Mouse (Mus musculus) hindbrain, embryonic 15.5 days (tissue): ENCODE measurements around the gene Aars. TPM values are rescaled to one million over a fixed set of nuclear protein-coding genes. Genes with fewer than 3 reads are reported as not detected.
"Not testable (repeated sequence)": the region's sequence is repeated elsewhere in the genome, so short reads cannot be mapped to it uniquely, and the experiment has no call there.

Source experiments
- ATAC-seq: fragments of 200-750 bp; cut with Nextera tagmentation; 2 replicates; pipeline ENCODE4 v1.8.0; 2017; ENCODE audit warnings: low read depth, moderate number of reproducible peaks, moderate TSS enrichment; ENCODE audit not compliant: low FRiP score
- H3K27ac ChIP-seq: fragments of 300-500 bp; sonication (generic); replicated peaks from 2 replicates; pipeline ENCODE4 v1.5.1; 2015; ENCODE audit warnings: mild to moderate bottlenecking, inconsistent platforms
- H3K27me3 ChIP-seq: fragments of 300-500 bp; sonication (generic); 2 replicates; pipeline ENCODE4 v1.6.1; 2015; ENCODE audit warnings: control low read depth, inconsistent platforms
- H3K36me3 ChIP-seq: fragments of 300-500 bp; sonication (generic); 2 replicates; pipeline ENCODE4 v1.6.1; 2015; ENCODE audit warnings: control low read depth, inconsistent platforms
- H3K4me1 ChIP-seq: fragments of 300-500 bp; sonication (generic); replicated peaks from 2 replicates; pipeline ENCODE4 v1.6.1; 2015; ENCODE audit warnings: control low read depth, inconsistent platforms
- H3K4me2 ChIP-seq: fragments of 300-500 bp; sonication (generic); 2 replicates; pipeline ENCODE4 v1.6.1; 2015; ENCODE audit warnings: moderate library complexity, mild to moderate bottlenecking, inconsistent platforms
- H3K4me3 ChIP-seq: fragments of 300-500 bp; sonication (generic); 2 replicates; pipeline ENCODE4 v1.5.1; 2015; ENCODE audit warnings: mild to moderate bottlenecking, inconsistent platforms
- H3K9ac ChIP-seq: fragments of 300-500 bp; sonication (generic); 2 replicates; pipeline ENCODE4 v1.6.1; 2015; ENCODE audit warnings: inconsistent platforms
- H3K9me3 ChIP-seq: fragments of 300-500 bp; sonication (generic); 2 replicates; pipeline ENCODE4 v1.6.1; 2016; ENCODE audit warnings: control low read depth, inconsistent platforms
- WGBS: fragments of 180-500 bp; shearing (Covaris S2); methylation state at CpG from one replicate; pipeline ENCODE4 v1.1.7; 2015; 5-methylcytosine and 5-hydroxymethylcytosine counted together
- polyA plus RNA-seq: library from polyadenylated mRNA; unstranded; fragments of >200 nt; fragmentation: Nextera tagmentation; extraction: Ambion mirVana; gene quantifications from 2 replicates; pipeline ENCODE4 v1.2.1, GENCODE M21; 2015

Gene Aars
- 86.5 and 88.3 TPM in 2 replicates for polyA plus RNA-seq

DNA sequence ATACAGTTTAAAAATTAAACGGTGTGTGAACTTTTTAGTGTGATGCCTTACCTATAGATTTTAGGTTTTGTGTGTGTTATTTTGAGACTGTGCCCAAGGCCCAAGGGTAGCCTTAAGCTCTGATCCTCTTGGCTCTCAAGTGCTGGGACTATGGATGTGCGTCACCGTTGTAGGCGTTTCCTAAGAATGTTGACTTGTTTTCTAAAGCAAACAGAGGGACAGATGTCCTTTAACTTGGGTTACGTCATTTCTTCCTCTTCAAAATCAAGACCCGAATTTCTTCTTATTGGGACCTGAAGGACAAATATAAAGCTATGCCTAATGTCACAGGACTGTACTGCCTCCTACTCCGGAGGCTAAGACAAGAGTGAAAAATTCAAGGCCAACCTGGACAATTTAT, at the start of gene Aars:
Gene Aars, plus strand, starts transcription at position 229 of the 400 bp plus-strand sequence.
- ATAC-seq = no peak
- peak within 1 kb of the TSS; percentile 83 for H3K4me3 ChIP-seq
- H3K4me2 ChIP-seq = peak within 1 kb of the TSS; percentile 73
- H3K27me3 ChIP-seq = peaks cover 7% of the 10 kb centered on the region; the same call in 1 of the 2 replicates
- H3K9ac ChIP-seq = peak within 1 kb of the TSS; percentile 87
- H3K27ac ChIP-seq = peak within 1 kb of the TSS; percentile 86
- H3K36me3 ChIP-seq = peaks cover 14% of the 10 kb centered on the region
- H3K4me1 ChIP-seq = peaks cover 22% of the 10 kb centered on the region
- WGBS = 96% methylated on average over 7 of the region's 7 CpGs
- H3K9me3 ChIP-seq = no peaks in the 10 kb centered on the region

DNA sequence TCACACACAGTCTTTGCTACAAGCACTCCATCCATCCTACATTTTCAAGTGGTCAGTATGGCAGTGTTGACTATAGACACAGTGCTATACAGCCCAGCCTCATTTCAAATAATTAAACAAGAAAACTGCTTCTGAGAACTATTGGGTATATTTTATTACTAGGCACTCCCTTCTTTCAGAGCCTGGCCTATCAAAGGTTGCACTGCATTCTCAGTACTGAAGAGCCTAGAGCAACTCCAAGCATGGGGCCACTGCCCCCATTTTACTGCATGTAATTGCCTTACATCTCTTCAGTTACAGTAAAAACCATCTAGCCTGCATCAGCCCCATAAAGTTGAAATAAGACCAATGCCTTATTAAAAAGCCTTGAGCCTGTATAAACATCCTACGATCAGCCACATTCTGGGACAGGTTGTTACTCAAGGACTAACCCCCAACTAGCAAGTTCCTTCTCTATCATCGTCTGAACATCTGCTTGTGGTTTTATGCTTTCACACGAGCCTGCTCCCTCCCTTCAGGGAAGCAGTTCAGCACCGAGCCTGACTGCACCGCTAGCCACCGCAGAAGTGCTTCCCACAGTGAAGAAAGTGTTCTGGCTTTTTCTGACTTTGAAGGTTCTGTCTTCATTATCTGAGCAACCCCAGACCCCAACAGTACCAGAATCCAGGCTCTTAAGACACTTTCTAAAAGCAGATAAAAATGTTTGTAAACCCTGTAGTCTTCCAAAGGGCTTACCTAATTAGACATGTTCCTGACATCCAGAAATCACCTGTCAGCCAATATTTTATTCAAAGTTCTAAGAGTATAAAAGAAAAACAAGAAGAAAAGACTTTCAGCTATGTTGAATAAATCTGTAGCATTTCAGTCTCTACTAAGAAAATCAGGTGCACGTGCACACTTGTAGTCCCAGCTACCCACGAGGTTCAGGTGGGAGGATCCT, 44.9 kb upstream of the Aars start:
- Histone ChIP-seq H3K27me3 (no peaks in the 10 kb centered on the region), H3K9me3 (no peaks in the 10 kb centered on the region), H3K9ac (no peak overlapping the region), H3K27ac (no peak overlapping the region), H3K36me3 (peaks cover 75% of the 10 kb centered on the region), H3K4me2 (no peak overlapping the region), H3K4me1 (no peaks in the 10 kb centered on the region), H3K4me3 (no peak overlapping the region)
- no peak for ATAC-seq
- 91% methylated on average over 8 of the region's 8 CpGs for WGBS

- H3K4me1 ChIP-seq = no peaks in the 10 kb centered on the region
- no peak overlapping the region for H3K4me3 ChIP-seq
- no peaks in the 10 kb centered on the region for H3K27me3 ChIP-seq
- no peak overlapping the region for H3K9ac ChIP-seq
- no peak overlapping the region for H3K4me2 ChIP-seq
- H3K36me3 ChIP-seq = peaks cover 57% of the 10 kb centered on the region
- no peaks in the 10 kb centered on the region for H3K9me3 ChIP-seq
- no peak overlapping the region for H3K27ac ChIP-seq
- ATAC-seq = no peak
- WGBS = 84% methylated on average over 9 of the region's 9 CpGs
These were observed 42.9 kb upstream of the Aars start for GRCm38 (mm10) chr8:110990017-110990416.

- H3K9ac ChIP-seq = peak overlapping the region; percentile 85
- peak overlapping the region; percentile 97 for H3K4me3 ChIP-seq
- H3K36me3 ChIP-seq = peaks cover 12% of the 10 kb centered on the region; the same call in 1 of the 2 replicates
- 38% methylated on average over 16 of the region's 16 CpGs for WGBS
- H3K27ac ChIP-seq = peak overlapping the region; percentile 89
- H3K4me2 ChIP-seq = peak overlapping the region; percentile 91
- no peak for ATAC-seq
- H3K9me3 ChIP-seq = no peaks in the 10 kb centered on the region
- H3K27me3 ChIP-seq = no peaks in the 10 kb centered on the region
- peaks cover 9% of the 10 kb centered on the region for H3K4me1 ChIP-seq
These were observed 36.1 kb upstream of the Aars start for GRCm38 (mm10) chr8:110996641-110997430.

DNA sequence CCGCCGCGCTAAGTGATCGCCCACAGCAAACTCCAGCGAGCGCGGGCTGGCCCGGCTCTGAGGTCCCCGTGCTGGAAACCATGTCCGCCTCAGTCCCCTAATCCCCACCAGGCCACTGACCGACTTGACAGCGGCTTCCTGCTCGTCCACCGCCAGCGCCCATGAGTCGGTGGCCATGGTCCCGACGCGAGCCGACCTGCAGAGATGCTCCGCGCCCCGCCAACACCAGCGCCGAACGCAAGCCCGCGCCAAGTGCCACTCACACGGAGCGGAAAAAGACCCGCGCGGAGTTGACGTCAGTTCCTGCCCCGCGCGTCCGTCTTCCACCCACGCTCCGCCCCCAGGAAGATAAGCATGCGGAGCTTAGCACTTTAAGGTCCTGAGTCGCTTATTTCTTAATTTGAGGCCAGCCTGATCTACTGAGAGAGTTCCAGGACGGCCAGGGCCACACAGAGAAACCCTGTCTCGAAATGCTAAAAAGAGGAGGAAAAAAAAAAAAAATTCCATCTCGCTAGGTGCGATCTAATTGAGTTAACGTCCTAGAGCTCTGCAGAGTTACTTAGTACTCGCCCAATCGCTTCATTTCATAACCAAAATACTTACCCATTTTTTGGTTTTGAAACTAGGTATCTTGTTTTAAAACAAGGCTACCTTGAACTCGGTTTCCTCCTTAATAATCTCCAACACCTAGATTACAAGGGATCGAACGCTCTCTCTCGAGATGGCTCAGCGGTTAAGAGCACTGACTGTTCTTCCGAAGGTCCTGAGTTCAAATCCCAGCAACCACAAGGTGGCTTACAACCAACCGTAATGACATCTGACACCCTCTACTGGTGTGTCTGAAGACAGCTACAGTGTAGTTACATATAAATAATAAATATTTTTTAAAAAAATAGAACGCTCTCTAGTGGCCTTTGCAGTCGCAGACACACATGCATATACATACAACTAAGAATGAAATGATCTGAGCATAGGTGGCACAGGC, 35.1 kb upstream of the Aars start, which contains the start of gene Ddx19a:
Gene Ddx19a, minus strand, starts transcription at position 254 of the 985 bp plus-strand sequence.
- peak within 1 kb of the TSS; percentile 89 for H3K27ac ChIP-seq
- WGBS = 3% methylated on average over 58 of the region's 58 CpGs

GRCm38 (mm10) chr8:111010230-111010991, 22.5 kb upstream of the Aars start:
- not testable (repeated sequence) for H3K4me2 ChIP-seq, ATAC-seq, H3K4me3 ChIP-seq, H3K9me3 ChIP-seq, H3K9ac ChIP-seq, H3K27me3 ChIP-seq, H3K4me1 ChIP-seq, H3K27ac ChIP-seq
- WGBS = 88% methylated on average over 9 of the region's 10 CpGs
- H3K36me3 ChIP-seq = peaks cover 56% of the 10 kb centered on the region

More for the DNA sequence above, 35.1 kb upstream of the Aars start, which contains the start of gene Ddx19a:
- Histone ChIP-seq H3K9ac (peak within 1 kb of the TSS; percentile 85), H3K9me3 (no peaks in the 10 kb centered on the region), H3K27me3 (no peaks in the 10 kb centered on the region), H3K4me2 (peak within 1 kb of the TSS; percentile 91), H3K4me3 (peak within 1 kb of the TSS; percentile 97), H3K36me3 (0 out of 2 replicates have a peak, but pooled peaks cover 8% of the 10 kb centered on the region), H3K4me1 (peaks cover 9% of the 10 kb centered on the region)
- ATAC-seq = peak; percentile 98

GRCm38 (mm10) chr8:111026609-111027008, 6.3 kb upstream of the Aars start:
- H3K9me3 ChIP-seq, H3K27me3 ChIP-seq, H3K9ac ChIP-seq, ATAC-seq, H3K4me2 ChIP-seq, H3K36me3 ChIP-seq, H3K4me3 ChIP-seq, H3K27ac ChIP-seq: not testable (repeated sequence)
- H3K4me1 ChIP-seq = peaks cover 13% of the 10 kb centered on the region
- 83% methylated on average over 2 of the region's 2 CpGs for WGBS

DNA sequence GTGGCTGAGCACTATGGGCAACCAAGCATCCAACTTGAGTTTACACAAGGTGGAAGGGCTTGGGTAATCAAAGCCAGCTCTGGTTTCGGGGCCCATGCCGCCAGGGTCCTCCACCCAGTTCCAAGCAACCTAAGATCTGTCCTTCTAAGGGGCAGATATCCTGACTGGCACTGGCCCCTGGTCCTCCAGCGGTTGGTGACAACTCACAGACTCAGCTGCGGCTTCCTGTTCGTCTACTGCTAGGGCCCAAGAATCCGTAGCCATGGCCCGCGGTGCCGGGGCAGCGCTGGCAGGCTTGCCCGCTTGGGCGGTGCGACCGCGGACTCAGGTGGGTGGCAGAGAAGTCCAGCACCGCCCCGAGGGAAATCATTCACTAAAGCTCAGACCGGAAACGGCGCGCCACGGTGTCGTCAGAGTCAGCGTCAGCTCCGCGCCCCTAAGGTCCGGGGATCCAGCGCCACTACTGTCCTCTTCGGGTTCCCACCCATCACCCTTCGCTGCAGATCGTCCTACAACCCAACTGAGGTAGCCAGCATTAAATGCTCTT, 5.5 kb upstream of the Aars start:
- Histone ChIP-seq H3K27ac (peak overlapping the region; percentile 79), H3K9ac (peak overlapping the region; percentile 80), H3K4me2 (peak overlapping the region; percentile 83), H3K9me3 (no peaks in the 10 kb centered on the region), H3K27me3 (peaks cover 7% of the 10 kb centered on the region; the same call in 1 of the 2 replicates), H3K4me3 (peak overlapping the region; percentile 77), H3K4me1 (peaks cover 13% of the 10 kb centered on the region), H3K36me3 (no peaks in the 10 kb centered on the region)
- peak; percentile 94 for ATAC-seq
- 0% methylated on average over 31 of the region's 31 CpGs for WGBS

DNA sequence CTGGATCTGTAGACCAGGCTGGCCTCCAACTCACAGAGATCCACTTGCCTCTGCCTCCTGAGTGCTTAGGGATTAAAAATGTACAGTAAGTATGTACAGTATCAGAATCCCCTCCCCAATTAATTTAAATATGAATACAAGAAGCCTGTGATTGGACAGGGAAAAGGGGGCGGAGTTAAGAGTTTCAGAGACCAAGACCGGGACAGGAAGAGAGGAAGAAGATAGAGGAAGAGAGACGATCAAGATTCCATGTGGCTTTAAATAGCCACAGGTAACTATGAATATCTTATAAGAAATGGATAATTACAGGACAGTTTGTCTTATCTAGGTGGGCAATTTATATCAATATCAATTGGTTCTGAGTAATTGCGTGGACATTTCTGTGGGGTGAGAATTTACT, 3.4 kb upstream of the Aars start:
- Histone ChIP-seq H3K36me3 (no peaks in the 10 kb centered on the region), H3K4me3 (no peak overlapping the region), H3K27ac (no peak overlapping the region), H3K4me1 (peaks cover 20% of the 10 kb centered on the region), H3K9ac (no peak overlapping the region), H3K9me3 (no peaks in the 10 kb centered on the region), H3K4me2 (no peak overlapping the region), H3K27me3 (peaks cover 7% of the 10 kb centered on the region; the same call in 1 of the 2 replicates)
- WGBS = 58% methylated on average over 4 of the region's 4 CpGs
- no peak for ATAC-seq

GRCm38 (mm10) chr8:111030045-111030444, 2.9 kb upstream of the Aars start:
- no peak for ATAC-seq
- no peaks in the 10 kb centered on the region for H3K36me3 ChIP-seq
- peaks cover 7% of the 10 kb centered on the region; the same call in 1 of the 2 replicates for H3K27me3 ChIP-seq
- H3K4me2 ChIP-seq = no peak overlapping the region
- H3K4me1 ChIP-seq = peaks cover 25% of the 10 kb centered on the region
- no peak overlapping the region for H3K9ac ChIP-seq
- H3K9me3 ChIP-seq = no peaks in the 10 kb centered on the region
- WGBS = 87% methylated on average over 6 of the region's 6 CpGs
- H3K27ac ChIP-seq = no peak overlapping the region
- H3K4me3 ChIP-seq = no peak overlapping the region
